ENCODE assay signal across 9 mouse cellular contexts in the genomic region with DNA sequence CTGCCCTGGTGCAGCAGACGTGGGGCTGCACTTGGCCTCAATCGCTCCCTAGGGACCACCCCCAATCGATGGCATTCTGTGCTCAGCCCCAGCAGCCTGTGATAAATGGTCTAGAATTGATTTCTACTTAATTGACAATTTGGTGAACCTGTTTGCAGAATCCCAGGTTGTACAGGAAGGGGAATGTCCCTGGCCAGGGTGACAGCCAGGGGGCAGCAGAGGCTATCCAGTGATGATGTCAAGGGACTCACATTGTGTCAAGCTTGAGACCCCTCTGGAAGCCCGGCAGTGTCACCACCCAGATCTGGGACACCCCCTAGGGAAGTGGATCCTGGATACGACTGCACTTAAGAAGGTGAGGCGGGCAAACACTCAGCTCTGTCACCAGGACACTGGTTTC. TPM values are rescaled to one million over a fixed set of nuclear protein-coding genes. Genes with fewer than 3 reads are reported as not detected.
DNase-seq lines count a peak whose midpoint lies in the region; ATAC-seq and TF ChIP-seq lines count a peak whose summit lies in the region.
"Had no signal": no experiment of that assay in that cellular context is flagged by ENCODE, and none has a peak within 500 bp of the region (broad histone marks: within the 10 kb centered on the region; RNA-seq: fewer than 3 reads in every experiment).

No protein-coding gene starts in this region.

- no peaks in the 10 kb centered on the region for H3K9me3 ChIP-seq in neural tube, embryonic 11.5 days (ENCODE audit: control insufficient read depth, low read length)

- WGBS in neural tube, embryonic 11.5 days, result 13% methylated on average over 6 of the region's 6 CpGs

- no peaks in the 10 kb centered on the region for H3K36me3 ChIP-seq in testis, adult 2 months (ENCODE audit: control insufficient read depth, insufficient read depth, low read length)
- no peaks in the 10 kb centered on the region for H3K36me3 ChIP-seq in neural tube, embryonic 11.5 days (ENCODE audit: control insufficient read depth, insufficient read depth, low read length)

- H3K9ac ChIP-seq in neural tube, embryonic 11.5 days (ENCODE audit: low read length), result no peak overlapping the region

- H3K27ac ChIP-seq in testis, adult 2 months (ENCODE audit: control insufficient read depth, insufficient read depth, low read depth, low read length), result no peak overlapping the region
- no peak overlapping the region for H3K27ac ChIP-seq in neural tube, embryonic 11.5 days (ENCODE audit: low read depth, low read length)

- no peaks in the 10 kb centered on the region for H3K4me1 ChIP-seq in testis, adult 2 months (ENCODE audit: control insufficient read depth, insufficient read depth, low read length)
- H3K4me1 ChIP-seq in neural tube, embryonic 11.5 days (ENCODE audit: control insufficient read depth, insufficient read depth, low read length), result no peaks in the 10 kb centered on the region

- DNase-seq in heart, adult 18-20 months, result peak; percentile 12 to 73
- DNase-seq in heart, adult 11 months, result no peak
- DNase-seq in testis, postnatal 14 days (ENCODE audit: low spot score), result no peak
- DNase-seq in cerebellum, postnatal 14 days, result peak; percentile 85 to 89
- peak; percentile 33 for DNase-seq in induced T-regulatory cell, adult 2 months (ENCODE audit: low read depth)
- peak; percentile 69 for DNase-seq in neural tube, embryonic 11.5 days (ENCODE audit: low spot score)
- DNase-seq in right cerebral cortex, postnatal 25 days, result no peak

- 0 out of 2 replicates have a peak, but pooled peaks have one; percentile 27 for ATAC-seq in neural tube, embryonic 11.5 days (ENCODE audit: insufficient read depth, low FRiP score, low TSS enrichment)

- peak; percentile 43; the same call in 1 of the 2 replicates for TF ChIP-seq CTCF in testis, adult 2 months (IDR thresholded peaks at IDR 0.05; ENCODE audit: control insufficient read depth, insufficient read depth, insufficient replicate concordance, low read depth, low read length)

- H3K4me2 ChIP-seq in neural tube, embryonic 11.5 days (ENCODE audit: low read depth), result no peak overlapping the region

- TF ChIP-seq POLR2A in testis, adult 2 months (IDR thresholded peaks at IDR 0.05; ENCODE audit: control insufficient read depth, low read depth, low read length), result no peak

- no peak overlapping the region for H3K4me3 ChIP-seq in testis, adult 2 months (ENCODE audit: control insufficient read depth, low read depth, low read length)
- H3K4me3 ChIP-seq in neural tube, embryonic 11.5 days (ENCODE audit: low read depth, low read length), result no peak overlapping the region

- no peaks in the 10 kb centered on the region for H3K27me3 ChIP-seq in testis, adult 2 months (ENCODE audit: control insufficient read depth, insufficient read depth, low read length)
- H3K27me3 ChIP-seq in neural tube, embryonic 11.5 days (ENCODE audit: control insufficient read depth, insufficient read depth, low read length), result no peaks in the 10 kb centered on the region

RNA-seq across cellular contexts. Expression of gene Lhx3, which starts 25.4 kb away (rescaled TPM):
- not detected for total RNA-seq in heart, adult 18-20 months (2021)
- 0.20 and 0.65 TPM in 2 replicates for polyA plus RNA-seq in testis, adult 2 months (2012; rRNA removed)
- 19.6 and 25.3 TPM in 2 replicates for polyA plus RNA-seq in neural tube, embryonic 11.5 days (2014; fragmentation: Nextera tagmentation; extraction: Ambion mirVana)
- total RNA-seq: left cerebral cortex, postnatal 10 days had no signal

RNA-seq across cellular contexts. Expression of gene Qsox2, which starts 54.7 kb away (rescaled TPM):
- total RNA-seq in heart, adult 18-20 months (2021), result 10 to 100 TPM; 13.8 TPM
- 26.3 and 33.0 TPM in 2 replicates for polyA plus RNA-seq in testis, adult 2 months (2012; rRNA removed)
- polyA plus RNA-seq in neural tube, embryonic 11.5 days (2014; fragmentation: Nextera tagmentation; extraction: Ambion mirVana), result 17.3 and 18.9 TPM in 2 replicates

RNA-seq across cellular contexts. Expression of gene Nacc2, which starts 59.6 kb away (rescaled TPM):
- 10 to 100 TPM; 29.4 to 30.2 TPM for total RNA-seq in heart, adult 18-20 months (2021)
- polyA plus RNA-seq in testis, adult 2 months (2012; rRNA removed), result 5.2 and 5.3 TPM in 2 replicates
- 8.2 and 9.8 TPM in 2 replicates for polyA plus RNA-seq in neural tube, embryonic 11.5 days (2014; fragmentation: Nextera tagmentation; extraction: Ambion mirVana)

Comparison
In these comparisons a context has a peak if more than half of its experiments do, and no peak if none do; other contexts are left out.
1. DNase-seq: peak in heart, adult 18-20 months (2 of 2), cerebellum, postnatal 14 days (2 of 2), induced T-regulatory cell, adult 2 months (single experiment) and neural tube, embryonic 11.5 days (single experiment); none in heart, adult 11 months (single experiment), testis, postnatal 14 days (single experiment) and right cerebral cortex, postnatal 25 days (single experiment).
2. RNA of gene Lhx3, which starts 25.4 kb away (polyA plus RNA-seq): 19.6 to 25.3 TPM in neural tube, embryonic 11.5 days; 0.20 to 0.65 TPM in testis, adult 2 months; every median in the first group is over 10 times any median in the second.